Mouse (Mus musculus): ENCODE measurements at regions not wholly inside any gene's neighbourhood (a gene's known extent, or its start where the extent isn't known, plus 50 kb on each side); places are given as distances from the start of the nearest gene placed in this dataset.

GRCm38 (mm10) chr5:120018126-120018525, 98.1 kb upstream of the Rbm19 start:
- Histone ChIP-seq H3K4me1 (ENCODE audit: control insufficient read depth, insufficient read depth, low read length) (no peaks in the 10 kb centered on the region), H3K4me3 (replicated peaks; ENCODE audit: extremely low read depth, low read depth, low read length) (no peak overlapping the region)
- 65% methylated on average over 2 of the region's 2 CpGs for WGBS
- TF ChIP-seq CTCF (IDR thresholded peaks at IDR 0.05; ENCODE audit: insufficient read depth, low read length) (no peak), POLR2A (IDR thresholded peaks at IDR 0.05; ENCODE audit: borderline replicate concordance, extremely low read depth, low read depth, low read length) (no peak)
- no peak for DNase-seq

GRCm38 (mm10) chr5:120020748-120021147, 95.5 kb upstream of the Rbm19 start:
- 74% methylated on average over 5 of the region's 5 CpGs for WGBS
- DNase-seq = no peak
- Histone ChIP-seq H3K4me1 (ENCODE audit: control insufficient read depth, insufficient read depth, low read length) (no peaks in the 10 kb centered on the region), H3K4me3 (replicated peaks; ENCODE audit: extremely low read depth, low read depth, low read length) (no peak overlapping the region)
- no peak for TF ChIP-seq POLR2A (IDR thresholded peaks at IDR 0.05; ENCODE audit: borderline replicate concordance, extremely low read depth, low read depth, low read length)
- no peak for TF ChIP-seq CTCF (IDR thresholded peaks at IDR 0.05; ENCODE audit: insufficient read depth, low read length)

- WGBS = 95% methylated on average over 5 of the region's 5 CpGs
- no peak overlapping the region for H3K4me3 ChIP-seq (replicated peaks; ENCODE audit: extremely low read depth, low read depth, low read length)
- no peak for TF ChIP-seq CTCF (IDR thresholded peaks at IDR 0.05; ENCODE audit: insufficient read depth, low read length)
- no peak for TF ChIP-seq POLR2A (IDR thresholded peaks at IDR 0.05; ENCODE audit: borderline replicate concordance, extremely low read depth, low read depth, low read length)
- DNase-seq = no peak
- no peaks in the 10 kb centered on the region for H3K4me1 ChIP-seq (ENCODE audit: control insufficient read depth, insufficient read depth, low read length)
These were observed 94.0 kb upstream of the Rbm19 start for GRCm38 (mm10) chr5:120022276-120022675.

GRCm38 (mm10) chr5:120024071-120024470, 92.2 kb upstream of the Rbm19 start:
- Histone ChIP-seq H3K4me1 (ENCODE audit: control insufficient read depth, insufficient read depth, low read length) (no peaks in the 10 kb centered on the region), H3K4me3 (replicated peaks; ENCODE audit: extremely low read depth, low read depth, low read length) (no peak overlapping the region)
- no peak for DNase-seq
- WGBS = 5% methylated on average over 10 of the region's 10 CpGs
- TF ChIP-seq CTCF (IDR thresholded peaks at IDR 0.05; ENCODE audit: insufficient read depth, low read length) = no peak
- TF ChIP-seq POLR2A (IDR thresholded peaks at IDR 0.05; ENCODE audit: borderline replicate concordance, extremely low read depth, low read depth, low read length) = no peak

- TF ChIP-seq POLR2A (IDR thresholded peaks at IDR 0.05; ENCODE audit: borderline replicate concordance, extremely low read depth, low read depth, low read length) (no peak), CTCF (IDR thresholded peaks at IDR 0.05; ENCODE audit: insufficient read depth, low read length) (no peak)
- no peak for DNase-seq
- H3K4me1 ChIP-seq (ENCODE audit: control insufficient read depth, insufficient read depth, low read length) = no peaks in the 10 kb centered on the region
- H3K4me3 ChIP-seq (replicated peaks; ENCODE audit: extremely low read depth, low read depth, low read length) = no peak overlapping the region
These were observed 91.1 kb upstream of the Rbm19 start for GRCm38 (mm10) chr5:120025212-120025611.

- TF ChIP-seq CTCF (IDR thresholded peaks at IDR 0.05; ENCODE audit: insufficient read depth, low read length) = no peak
- no peak for TF ChIP-seq POLR2A (IDR thresholded peaks at IDR 0.05; ENCODE audit: borderline replicate concordance, extremely low read depth, low read depth, low read length)
- DNase-seq = no peak
- 62% methylated on average over 15 of the region's 15 CpGs for WGBS
These were observed 85.4 kb upstream of the Rbm19 start for GRCm38 (mm10) chr5:120030904-120031303.

GRCm38 (mm10) chr5:120031614-120032013, 84.7 kb upstream of the Rbm19 start:
- 35% methylated on average over 4 of the region's 4 CpGs for WGBS
- DNase-seq = no peak
- Histone ChIP-seq H3K4me3 (replicated peaks; ENCODE audit: extremely low read depth, low read depth, low read length) (no peak overlapping the region), H3K4me1 (ENCODE audit: control insufficient read depth, insufficient read depth, low read length) (no peaks in the 10 kb centered on the region)
- no peak for TF ChIP-seq CTCF (IDR thresholded peaks at IDR 0.05; ENCODE audit: insufficient read depth, low read length)
- TF ChIP-seq POLR2A (IDR thresholded peaks at IDR 0.05; ENCODE audit: borderline replicate concordance, extremely low read depth, low read depth, low read length) = no peak

More at GRCm38 (mm10) chr5:120030904-120031303, 85.4 kb upstream of the Rbm19 start:
- Histone ChIP-seq H3K4me1 (ENCODE audit: control insufficient read depth, insufficient read depth, low read length) (no peaks in the 10 kb centered on the region), H3K4me3 (replicated peaks; ENCODE audit: extremely low read depth, low read depth, low read length) (no peak overlapping the region)

- DNase-seq = no peak
- no peak for TF ChIP-seq POLR2A (IDR thresholded peaks at IDR 0.05; ENCODE audit: borderline replicate concordance, extremely low read depth, low read depth, low read length)
- Histone ChIP-seq H3K4me1 (ENCODE audit: control insufficient read depth, insufficient read depth, low read length) (no peaks in the 10 kb centered on the region), H3K4me3 (replicated peaks; ENCODE audit: extremely low read depth, low read depth, low read length) (no peak overlapping the region)
- WGBS = 39% methylated on average over 13 of the region's 13 CpGs
These were observed 81.7 kb upstream of the Rbm19 start for GRCm38 (mm10) chr5:120034499-120035077.

GRCm38 (mm10) chr5:120035251-120035650, 81.0 kb upstream of the Rbm19 start:
- TF ChIP-seq CTCF (IDR thresholded peaks at IDR 0.05; ENCODE audit: insufficient read depth, low read length) = no peak
- TF ChIP-seq POLR2A (IDR thresholded peaks at IDR 0.05; ENCODE audit: borderline replicate concordance, extremely low read depth, low read depth, low read length) = no peak
- no peak for DNase-seq
- H3K4me1 ChIP-seq (ENCODE audit: control insufficient read depth, insufficient read depth, low read length) = no peaks in the 10 kb centered on the region
- 88% methylated on average over 3 of the region's 3 CpGs for WGBS
- H3K4me3 ChIP-seq (replicated peaks; ENCODE audit: extremely low read depth, low read depth, low read length) = no peak overlapping the region

- DNase-seq = no peak
- Histone ChIP-seq H3K4me3 (replicated peaks; ENCODE audit: extremely low read depth, low read depth, low read length) (no peak overlapping the region), H3K4me1 (ENCODE audit: control insufficient read depth, insufficient read depth, low read length) (no peaks in the 10 kb centered on the region)
- WGBS = 68% methylated on average over 3 of the region's 3 CpGs
- TF ChIP-seq CTCF (IDR thresholded peaks at IDR 0.05; ENCODE audit: insufficient read depth, low read length) (no peak), POLR2A (IDR thresholded peaks at IDR 0.05; ENCODE audit: borderline replicate concordance, extremely low read depth, low read depth, low read length) (no peak)
These were observed 78.5 kb upstream of the Rbm19 start for GRCm38 (mm10) chr5:120037806-120038205.

All from lung, adult 2 months (tissue).